Mouse (Mus musculus) layer of hippocampus, adult 2 months (tissue): ENCODE results near the gene Capn9. TPM values are rescaled to one million over a fixed set of nuclear protein-coding genes. Genes with fewer than 3 reads are reported as not detected.

Experiments used
- DNase-seq, 2 experiments: peaks; one replicate each; pipeline ENCODE4 v3.0.0; 2022; ENCODE audit warnings: low spot score in 2 of 2
- H3K27ac ChIP-seq: fragments of 200-600 bp; 2 replicates; pipeline ENCODE4 v1.8.1; 2022
- H3K4me3 ChIP-seq: fragments of 200-600 bp; 2 replicates; pipeline ENCODE4 v1.8.1; 2022; ENCODE audit warnings: mild to moderate bottlenecking
- CTCF ChIP-seq: fragments of 200-600 bp; conservative IDR thresholded peaks from 2 replicates; pipeline ENCODE4 v1.8.1; 2022; ENCODE audit warnings: antibody characterized with exemption, mild to moderate bottlenecking, moderate library complexity
- total RNA-seq, 2 experiments: library from RNA; stranded (reverse); gene quantifications; 2 replicates each; pipeline ENCODE4 v1.2.3; 2021

The Capn9 gene
- total RNA-seq, 2 experiments from 2014 or later, result 0.34 to 0.79 TPM

DNA sequence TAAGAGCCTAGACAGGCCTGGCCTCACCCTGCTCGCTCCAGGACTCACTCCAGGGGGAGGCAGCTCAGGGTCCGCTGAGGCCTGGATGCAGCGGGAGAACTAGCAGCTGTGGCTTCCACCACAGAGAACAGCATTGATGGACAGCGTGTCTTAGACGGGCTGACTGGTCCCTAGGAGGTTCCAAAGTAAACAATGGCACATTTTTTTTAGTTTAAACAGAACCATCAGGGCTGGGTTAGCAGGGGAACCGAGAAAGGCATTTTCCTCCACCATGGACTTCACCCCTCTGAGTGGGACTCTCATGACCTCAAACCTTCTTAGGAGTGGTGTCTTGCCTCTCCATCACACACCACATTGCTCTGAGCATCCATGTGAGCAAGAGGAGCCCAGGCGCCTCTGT, 56.1 kb downstream of the Capn9 start:
- DNase-seq, result no peak
- H3K27ac ChIP-seq, result peak overlapping the region; percentile 79
- TF ChIP-seq CTCF, result no peak
- H3K4me3 ChIP-seq, result no peak overlapping the region

GRCm38 (mm10) chr8:124633001-124633703, 57.2 kb downstream of the Capn9 start:
- H3K27ac ChIP-seq, result peak overlapping the region; percentile 79
- TF ChIP-seq CTCF, result no peak
- DNase-seq, result peak in 1 of 2 experiments; percentile 22
- no peak overlapping the region for H3K4me3 ChIP-seq

GRCm38 (mm10) chr8:124634411-124635246, 58.7 kb downstream of the Capn9 start:
- no peak overlapping the region for H3K4me3 ChIP-seq
- H3K27ac ChIP-seq, result peak overlapping the region; percentile 79
- TF ChIP-seq CTCF, result no peak
- DNase-seq, result no peak

DNA sequence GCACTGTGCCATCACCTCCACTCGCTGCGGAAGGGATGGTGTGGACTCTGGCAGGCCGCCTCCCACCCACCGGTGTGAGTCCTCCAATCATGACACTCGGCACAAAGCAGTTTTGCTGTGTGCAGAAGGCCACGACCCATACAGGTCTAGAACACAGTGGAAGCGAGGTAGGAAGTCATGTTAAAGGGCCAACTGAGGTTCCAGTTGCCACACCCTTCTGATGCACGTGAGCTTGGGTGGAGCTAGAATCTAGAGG, 59.3 kb downstream of the Capn9 start:
- no peak overlapping the region for H3K4me3 ChIP-seq
- no peak for TF ChIP-seq CTCF
- DNase-seq, result no peak
- H3K27ac ChIP-seq, result peak overlapping the region; percentile 79; the same call in 1 of the 2 replicates

- no peak for DNase-seq
- Histone ChIP-seq H3K27ac (peak overlapping the region; percentile 5; the same call in 1 of the 2 replicates), H3K4me3 (no peak overlapping the region)
- TF ChIP-seq CTCF, result no peak
Measured at GRCm38 (mm10) chr8:124641599-124641998, 65.7 kb downstream of the Capn9 start.

- no peak for TF ChIP-seq CTCF
- peak; percentile 53 to 62 for DNase-seq
- peak overlapping the region; percentile 77 for H3K27ac ChIP-seq
- no peak overlapping the region for H3K4me3 ChIP-seq
Measured at GRCm38 (mm10) chr8:124643540-124644339, 67.8 kb downstream of the Capn9 start.

DNA sequence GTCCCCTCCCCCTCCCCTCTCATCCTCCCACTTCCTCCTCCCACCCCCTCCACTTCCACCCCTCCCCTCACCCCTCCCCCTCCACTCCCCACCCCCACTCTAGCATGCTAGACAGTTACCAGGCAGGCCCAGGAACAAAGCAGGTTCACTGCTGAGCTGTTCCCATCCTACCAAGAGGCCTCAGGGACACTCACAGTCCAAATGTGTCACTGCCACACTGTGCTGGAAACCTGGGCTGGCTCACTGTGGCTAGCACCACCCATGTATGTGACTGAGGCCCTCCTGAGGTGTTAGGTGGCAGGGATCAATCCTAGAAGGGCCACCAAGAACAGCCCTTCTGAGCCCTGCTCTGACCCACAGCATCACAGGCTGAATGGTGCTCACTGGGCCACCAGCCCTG, 72.4 kb downstream of the Capn9 start:
- no peak for TF ChIP-seq CTCF
- H3K4me3 ChIP-seq, result no peak overlapping the region
- no peak for DNase-seq
- no peak overlapping the region for H3K27ac ChIP-seq

DNA sequence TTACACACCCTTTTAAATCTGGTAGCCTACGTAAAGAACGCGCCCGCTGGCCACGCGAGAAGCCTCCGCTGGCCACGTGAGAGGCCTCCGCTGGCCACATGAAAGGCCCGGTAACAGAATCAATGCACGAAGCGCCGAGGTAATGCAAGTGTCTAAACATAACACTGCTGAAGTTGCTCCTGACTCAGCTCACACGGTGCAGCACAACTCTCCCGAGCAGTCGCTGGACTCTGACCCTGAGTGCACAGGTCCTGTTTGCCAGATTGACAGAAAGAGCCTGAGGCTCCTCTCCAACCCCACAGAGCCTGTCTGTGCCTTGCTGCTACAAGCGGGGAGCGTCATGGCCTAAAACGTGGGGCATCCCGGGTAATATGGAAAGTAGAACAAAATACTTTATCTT, 75.9 kb downstream of the Capn9 start:
- no peak overlapping the region for H3K4me3 ChIP-seq
- 0 out of 2 replicates have a peak overlapping the region, but pooled peaks have one; percentile 10 for H3K27ac ChIP-seq
- no peak for TF ChIP-seq CTCF
- DNase-seq, result no peak

- no peak for DNase-seq
- TF ChIP-seq CTCF, result no peak
- Histone ChIP-seq H3K4me3 (no peak overlapping the region), H3K27ac (no peak overlapping the region; the same call in 1 of the 2 replicates)
Measured at GRCm38 (mm10) chr8:124652546-124652945, 76.6 kb downstream of the Capn9 start.

- H3K4me3 ChIP-seq, result no peak overlapping the region
- no peak for TF ChIP-seq CTCF
- no peak for DNase-seq
- H3K27ac ChIP-seq, result peak overlapping the region; percentile 11; the same call in 1 of the 2 replicates
Measured at GRCm38 (mm10) chr8:124653568-124654475, 77.9 kb downstream of the Capn9 start.

DNA sequence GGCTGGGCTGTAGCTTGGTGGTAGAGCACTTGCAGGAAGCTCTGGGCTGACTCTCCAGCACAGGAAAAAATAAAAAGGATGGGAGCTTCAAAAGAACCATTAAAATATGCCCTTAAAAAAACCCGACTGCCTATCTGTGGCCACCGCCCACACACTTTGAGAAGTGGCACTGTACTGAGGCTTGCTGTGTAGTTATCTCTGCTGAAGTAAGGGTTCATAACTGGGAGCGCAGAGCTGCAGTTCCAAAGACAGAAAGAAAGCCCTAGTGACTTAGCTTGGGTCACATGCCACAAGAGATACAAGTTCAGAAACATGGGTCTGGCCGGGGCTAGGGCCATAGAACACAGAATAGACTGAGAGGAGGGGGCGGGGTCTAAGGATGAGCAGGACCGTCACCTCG, 82.0 kb downstream of the Capn9 start:
- Histone ChIP-seq H3K4me3 (no peak overlapping the region), H3K27ac (peak overlapping the region; percentile 90)
- DNase-seq, result no peak
- no peak for TF ChIP-seq CTCF

GRCm38 (mm10) chr8:124658415-124658814, 82.5 kb downstream of the Capn9 start:
- Histone ChIP-seq H3K4me3 (peak overlapping the region; percentile 18; the same call in 1 of the 2 replicates), H3K27ac (peak overlapping the region; percentile 90)
- peak in 1 of 2 experiments; percentile 34 for DNase-seq
- TF ChIP-seq CTCF, result no peak
